Mouse (Mus musculus) bone marrow macrophage, adult 2 months (primary cell): ENCODE data around the gene Slamf6.

ENCODE experiments used
- CTCF ChIP-seq: IDR thresholded peaks from 2 replicates; pipeline ENCODE4 v1.5.1; 2012; ENCODE audit warnings: low read depth, mild to moderate bottlenecking, low read length, moderate library complexity
- POLR2A ChIP-seq: IDR thresholded peaks from 2 replicates; pipeline ENCODE4 v1.6.1; 2012; ENCODE audit warnings: mild to moderate bottlenecking, low read depth, low read length, borderline replicate concordance

GRCm38 (mm10) chr1:171915638-171916458, 1.5 kb upstream of the Slamf6 start:
- TF ChIP-seq CTCF (no peak), POLR2A (no peak)
